Mouse (Mus musculus) intestine, postnatal 0 days (tissue): ENCODE results near the gene Peak1. TPM values are rescaled to one million over a fixed set of nuclear protein-coding genes. Genes with fewer than 3 reads are reported as not detected.

ENCODE experiments used
- ATAC-seq: fragments of 200-750 bp; cut with Nextera tagmentation; 2 replicates; pipeline ENCODE4 v1.8.0; 2017; ENCODE audit warnings: mild to moderate bottlenecking, moderate TSS enrichment, moderate library complexity
- H3K27ac ChIP-seq: fragments of 300-500 bp; sonication (generic); 2 replicates; pipeline ENCODE4 v1.5.1; 2014; ENCODE audit warnings: mild to moderate bottlenecking, low read depth, low read length, moderate library complexity
- H3K27me3 ChIP-seq: fragments of 300-500 bp; sonication (generic); replicated peaks from 2 replicates; pipeline ENCODE4 v1.6.1; 2014; ENCODE audit warnings: low read length, mixed read lengths; ENCODE audit not compliant: control insufficient read depth, insufficient read depth
- H3K36me3 ChIP-seq: fragments of 300-500 bp; sonication (generic); 2 replicates; pipeline ENCODE4 v1.6.1; 2014; ENCODE audit warnings: mild to moderate bottlenecking, moderate library complexity; ENCODE audit not compliant: control insufficient read depth, insufficient read depth
- H3K4me1 ChIP-seq: fragments of 300-500 bp; sonication (generic); replicated peaks from 2 replicates; pipeline ENCODE4 v1.6.1; 2014; ENCODE audit warnings: antibody characterized with exemption, low read length, mixed read lengths; ENCODE audit not compliant: control insufficient read depth, insufficient read depth
- H3K4me2 ChIP-seq: fragments of 300-500 bp; sonication (generic); replicated peaks from 2 replicates; pipeline ENCODE4 v1.6.1; 2014; ENCODE audit warnings: low read depth, mild to moderate bottlenecking, moderate library complexity
- H3K4me3 ChIP-seq: fragments of 300-500 bp; sonication (generic); 2 replicates; pipeline ENCODE4 v1.5.1; 2014; ENCODE audit warnings: low read depth, low read length
- H3K9ac ChIP-seq: fragments of 300-500 bp; sonication (generic); 2 replicates; pipeline ENCODE4 v1.6.1; 2014; ENCODE audit warnings: mild to moderate bottlenecking, low read depth, low read length
- H3K9me3 ChIP-seq: fragments of 300-500 bp; sonication (generic); 2 replicates; pipeline ENCODE4 v1.6.1; 2016; ENCODE audit warnings: mixed run types; ENCODE audit not compliant: control insufficient read depth
- CTCF ChIP-seq: sonication (generic); IDR thresholded peaks from 2 replicates; pipeline ENCODE4 v1.5.1; 2016; ENCODE audit warnings: low read depth, mild to moderate bottlenecking, control low read depth, antibody characterized with exemption, moderate library complexity
- WGBS: fragments of 180-500 bp; shearing (Covaris S2); extraction: QIAGEN DNeasy Blood & Tissue Kit; methylation state at CpG from one replicate; pipeline ENCODE4 v1.1.7; 2014; 5-methylcytosine and 5-hydroxymethylcytosine counted together
- polyA plus RNA-seq: library from polyadenylated mRNA; unstranded; fragments of >200 nt; fragmentation: Nextera tagmentation; extraction: Ambion mirVana; gene quantifications from 2 replicates; pipeline ENCODE4 v1.2.1, GENCODE M21; 2015

Gene Peak1
- polyA plus RNA-seq, 1 experiment from 2014 or later = 5.9 TPM

- TF ChIP-seq CTCF = no peak
- H3K27me3 ChIP-seq = no peaks in the 10 kb centered on the region
These were observed 210.8 kb downstream of the Peak1 start for GRCm38 (mm10) chr9:56207083-56207482.

GRCm38 (mm10) chr9:56205336-56205735, 212.5 kb downstream of the Peak1 start:
- Histone ChIP-seq H3K36me3 (peaks cover 33% of the 10 kb centered on the region), H3K27ac (no peak overlapping the region), H3K27me3 (no peaks in the 10 kb centered on the region), H3K4me3 (no peak overlapping the region), H3K9me3 (no peaks in the 10 kb centered on the region), H3K4me1 (no peaks in the 10 kb centered on the region), H3K4me2 (no peak overlapping the region), H3K9ac (no peak overlapping the region)
- 86% methylated on average over 11 of the region's 11 CpGs for WGBS
- no peak for ATAC-seq
- TF ChIP-seq CTCF = no peak

More at GRCm38 (mm10) chr9:56207083-56207482, 210.8 kb downstream of the Peak1 start:
- WGBS = 89% methylated on average over 10 of the region's 10 CpGs
- no peak for ATAC-seq
- Histone ChIP-seq H3K9me3 (no peaks in the 10 kb centered on the region), H3K27ac (no peak overlapping the region), H3K4me1 (no peaks in the 10 kb centered on the region), H3K9ac (no peak overlapping the region), H3K36me3 (peaks cover 33% of the 10 kb centered on the region), H3K4me3 (no peak overlapping the region), H3K4me2 (no peak overlapping the region)

GRCm38 (mm10) chr9:56204316-56204715, 213.6 kb downstream of the Peak1 start:
- H3K36me3 ChIP-seq = peaks cover 33% of the 10 kb centered on the region
- H3K4me1 ChIP-seq = no peaks in the 10 kb centered on the region
- no peak for ATAC-seq
- no peak for TF ChIP-seq CTCF
- H3K9me3 ChIP-seq = no peaks in the 10 kb centered on the region
- WGBS = 93% methylated on average over 4 of the region's 4 CpGs
- no peak overlapping the region for H3K9ac ChIP-seq
- no peak overlapping the region for H3K27ac ChIP-seq
- H3K4me2 ChIP-seq = no peak overlapping the region
- no peaks in the 10 kb centered on the region for H3K27me3 ChIP-seq
- no peak overlapping the region for H3K4me3 ChIP-seq

- ATAC-seq = peak; percentile 69; the same call in 1 of the 2 replicates
- Histone ChIP-seq H3K4me3 (no peak overlapping the region), H3K4me1 (no peaks in the 10 kb centered on the region), H3K27ac (no peak overlapping the region), H3K27me3 (no peaks in the 10 kb centered on the region), H3K36me3 (peaks cover 17% of the 10 kb centered on the region), H3K4me2 (peak overlapping the region; percentile 46), H3K9ac (no peak overlapping the region), H3K9me3 (no peaks in the 10 kb centered on the region)
- TF ChIP-seq CTCF = peak; percentile 89
- WGBS = 29% methylated on average over 14 of the region's 14 CpGs
These were observed 217.1 kb downstream of the Peak1 start for GRCm38 (mm10) chr9:56200645-56201314.

- H3K36me3 ChIP-seq = peaks cover 11% of the 10 kb centered on the region
- no peak overlapping the region for H3K27ac ChIP-seq
- no peaks in the 10 kb centered on the region for H3K27me3 ChIP-seq
- no peak for TF ChIP-seq CTCF
- no peak overlapping the region for H3K4me2 ChIP-seq
- no peaks in the 10 kb centered on the region for H3K4me1 ChIP-seq
- H3K9me3 ChIP-seq = no peaks in the 10 kb centered on the region
- H3K4me3 ChIP-seq = no peak overlapping the region
- H3K9ac ChIP-seq = no peak overlapping the region
- WGBS = 61% methylated on average over 2 of the region's 2 CpGs
- ATAC-seq = no peak
These were observed 217.7 kb downstream of the Peak1 start for GRCm38 (mm10) chr9:56200200-56200599.

- 76% methylated on average over 4 of the region's 4 CpGs for WGBS
- H3K27me3 ChIP-seq = no peaks in the 10 kb centered on the region
- H3K9ac ChIP-seq = no peak overlapping the region
- no peaks in the 10 kb centered on the region for H3K4me1 ChIP-seq
- no peaks in the 10 kb centered on the region for H3K36me3 ChIP-seq
- no peak overlapping the region for H3K27ac ChIP-seq
- ATAC-seq = no peak
- no peak for TF ChIP-seq CTCF
- no peak overlapping the region for H3K4me3 ChIP-seq
- no peak overlapping the region for H3K4me2 ChIP-seq
- no peaks in the 10 kb centered on the region for H3K9me3 ChIP-seq
These were observed 220.9 kb downstream of the Peak1 start for GRCm38 (mm10) chr9:56196921-56197320.
